Mouse (Mus musculus) thymus, postnatal 10 days (tissue): ENCODE data around the gene Pkmyt1.

Source experiments
- DNase-seq, 2 experiments: peaks; one replicate each; pipeline ENCODE4 v3.0.0; 2021; ENCODE audit warnings: low spot score in 2 of 2

The Pkmyt1 gene

DNA sequence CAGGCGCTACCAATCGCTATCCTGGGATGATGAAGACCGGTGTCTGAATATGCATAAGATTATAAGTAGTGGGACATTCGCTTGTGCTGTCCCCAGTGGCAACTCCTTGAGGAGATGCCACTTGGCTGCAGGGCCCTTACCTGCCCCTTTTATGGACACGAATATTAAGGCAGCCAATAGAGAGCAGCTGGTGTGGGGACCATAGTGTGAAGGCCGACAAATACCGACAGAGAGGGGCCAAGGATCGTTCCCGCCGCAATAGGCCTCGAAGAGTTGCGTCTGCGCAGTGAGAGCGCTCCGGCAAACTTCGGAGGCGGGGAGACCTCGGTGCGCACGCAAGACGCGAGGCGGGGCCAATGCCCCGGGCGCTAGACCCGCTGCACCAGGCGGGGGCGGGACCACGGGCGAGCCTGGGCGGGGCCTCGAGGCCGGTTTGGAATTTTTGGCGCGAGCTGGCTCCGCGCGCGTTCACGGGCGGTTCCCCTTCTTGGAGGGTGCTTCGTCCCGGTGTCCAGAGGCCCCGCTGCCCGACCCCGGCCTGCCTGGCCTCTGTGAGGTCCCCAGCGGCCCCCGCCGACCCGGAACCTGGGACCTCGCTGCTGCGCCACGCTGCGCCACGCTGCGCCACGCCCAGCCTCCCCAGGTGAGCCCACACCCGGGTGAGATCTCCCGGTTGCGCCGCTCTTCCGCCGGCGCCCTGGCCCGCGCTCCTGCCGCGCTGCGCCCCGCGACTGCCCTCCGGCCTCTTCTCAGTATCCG, at the start of gene Pkmyt1:
Gene Pkmyt1 (plus strand): TSS at position 338 of the 759 bp plus-strand sequence.
- peak; percentile 92 to 96 for DNase-seq

DNA sequence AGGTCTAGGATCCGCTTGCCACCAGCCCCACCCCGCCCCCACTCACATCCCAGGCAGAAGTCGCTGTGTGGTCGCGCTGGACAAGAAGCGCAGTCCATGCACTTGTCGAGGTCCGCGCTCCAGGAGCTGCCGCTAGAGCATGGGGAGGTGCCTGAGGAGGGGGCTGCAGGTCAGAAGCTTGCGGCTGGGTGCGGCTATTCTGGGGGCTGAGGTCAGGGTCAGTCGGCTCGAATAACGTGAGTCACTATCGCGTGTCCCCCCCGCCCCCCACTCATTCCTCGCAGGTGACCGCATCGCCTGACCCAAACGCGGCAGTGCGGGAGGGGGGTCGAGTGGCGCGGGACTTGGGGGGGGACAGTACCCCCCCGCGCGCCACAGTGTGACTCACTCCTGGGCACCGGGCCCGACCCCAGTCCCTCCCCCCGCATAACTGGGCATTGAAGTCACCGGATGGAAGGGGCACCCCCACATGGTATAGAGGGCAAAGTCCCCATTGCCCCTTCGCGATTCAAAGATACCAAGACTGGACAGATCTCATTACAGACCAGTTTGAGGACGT, 49.6 kb upstream of the Pkmyt1 start:
- no peak for DNase-seq

DNA sequence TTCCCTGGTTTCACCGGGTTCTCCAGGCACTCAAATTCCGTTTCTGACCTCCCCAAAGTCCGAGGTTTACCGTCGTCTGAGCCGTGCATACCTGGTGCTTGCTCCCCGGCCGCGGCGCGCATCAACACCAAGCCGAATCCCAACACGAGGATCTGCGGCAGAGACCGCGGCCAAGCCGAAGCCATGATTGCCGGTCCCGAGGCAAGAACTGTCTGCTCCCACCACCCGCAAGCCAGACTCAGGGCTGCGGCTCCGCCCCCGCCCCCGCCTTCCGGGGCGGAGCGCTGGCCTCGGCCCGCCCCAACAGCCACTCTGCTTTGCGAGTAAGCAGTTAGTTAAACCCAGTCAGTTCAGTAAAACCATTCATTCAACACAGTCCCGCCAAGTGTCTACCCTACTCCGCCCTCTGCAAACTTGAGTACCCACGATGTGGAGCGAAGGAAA, 48.9 kb upstream of the Pkmyt1 start, which contains the start of gene Tnfrsf12a:
Gene Tnfrsf12a (minus strand): TSS at position 233 of the 444 bp plus-strand sequence.
- peak; percentile 78 to 81 for DNase-seq

DNA sequence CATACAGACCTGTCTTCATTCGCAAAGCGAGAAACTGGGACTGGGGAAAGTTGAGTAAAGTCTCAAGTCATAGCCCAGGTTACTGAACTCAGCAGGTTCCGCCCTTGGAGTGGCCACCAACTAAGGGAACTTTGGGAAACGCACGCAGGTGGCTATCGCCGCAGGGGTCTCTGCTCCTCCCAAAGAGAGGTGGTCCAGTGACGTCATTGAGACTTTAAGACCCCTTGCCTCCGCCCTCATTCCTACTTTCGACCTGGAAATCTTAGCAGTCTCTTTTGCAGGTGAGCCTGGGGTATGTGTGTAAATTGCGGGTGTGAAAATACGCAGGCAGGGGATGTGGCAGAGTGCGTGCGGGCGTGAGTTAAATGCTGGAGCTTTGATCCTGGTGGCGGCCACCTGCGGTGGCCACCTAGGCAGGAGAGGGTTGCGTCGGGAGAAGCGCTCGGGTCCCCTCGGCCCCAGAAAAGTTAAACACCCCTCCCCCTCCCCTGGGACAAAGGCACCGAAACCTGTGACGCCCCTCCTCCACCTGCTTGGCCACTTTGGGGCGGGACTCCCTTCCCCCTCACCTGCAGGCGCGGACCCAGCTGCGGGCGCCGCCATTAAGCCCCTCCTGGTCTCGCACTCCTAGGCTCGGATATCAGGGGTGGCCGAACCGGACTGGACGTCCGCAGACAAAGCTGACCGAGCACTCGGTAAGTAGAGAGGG, 46.9 kb upstream of the Pkmyt1 start, which contains the start of gene Cldn6:
Gene Cldn6 (plus strand): TSS at position 123 of the 709 bp plus-strand sequence.
- DNase-seq, result no peak

DNA sequence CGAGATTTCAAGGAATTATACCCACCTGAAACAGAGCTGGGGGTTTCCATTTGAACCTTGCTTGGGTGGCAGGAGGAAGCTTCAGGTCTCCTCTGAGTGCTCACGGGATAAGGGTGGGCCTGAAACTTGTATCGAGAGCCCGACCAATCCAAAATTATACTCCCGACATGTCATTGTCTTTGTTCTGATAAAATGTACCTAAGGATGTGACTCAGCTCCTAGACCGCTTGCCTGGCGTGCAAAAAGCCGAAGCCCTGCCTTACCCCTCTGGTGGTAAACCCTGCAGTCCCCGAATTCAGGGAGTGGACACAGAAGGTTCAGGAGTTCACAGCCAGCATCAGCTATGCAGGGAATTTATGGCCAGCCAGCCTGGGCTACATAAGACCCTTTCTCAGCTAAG, 45.8 kb upstream of the Pkmyt1 start:
- no peak for DNase-seq

DNA sequence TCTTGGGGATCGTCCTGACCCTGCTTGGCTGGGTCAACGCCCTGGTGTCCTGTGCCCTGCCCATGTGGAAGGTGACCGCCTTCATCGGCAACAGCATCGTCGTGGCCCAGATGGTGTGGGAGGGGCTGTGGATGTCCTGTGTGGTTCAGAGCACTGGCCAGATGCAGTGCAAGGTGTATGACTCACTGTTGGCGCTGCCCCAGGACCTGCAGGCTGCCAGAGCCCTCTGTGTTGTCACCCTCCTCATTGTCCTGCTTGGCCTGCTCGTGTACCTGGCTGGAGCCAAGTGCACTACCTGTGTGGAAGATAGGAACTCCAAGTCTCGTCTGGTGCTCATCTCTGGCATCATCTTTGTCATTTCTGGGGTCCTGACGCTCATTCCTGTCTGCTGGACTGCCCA, 45.0 kb upstream of the Pkmyt1 start:
- DNase-seq, result no peak

DNA sequence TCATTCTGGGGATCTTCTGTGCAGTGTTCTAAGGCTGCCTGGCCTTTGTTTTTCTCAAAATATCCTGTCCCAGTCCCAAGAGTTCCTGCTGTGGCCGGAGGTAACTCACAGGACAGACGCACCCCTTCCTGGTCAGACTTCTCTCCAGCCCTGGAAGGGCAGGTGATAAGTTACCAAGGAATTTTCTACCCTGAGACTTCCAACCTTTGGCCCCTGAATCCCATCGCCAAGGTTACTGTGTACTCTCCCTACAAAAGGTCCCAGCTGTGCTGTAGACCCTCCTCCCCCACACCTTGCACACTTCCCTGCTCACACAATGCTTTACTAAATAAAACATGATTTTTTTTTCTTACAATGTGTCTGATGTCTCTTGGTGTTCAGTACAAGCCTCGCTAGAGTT, 44.0 kb upstream of the Pkmyt1 start:
- no peak for DNase-seq

DNA sequence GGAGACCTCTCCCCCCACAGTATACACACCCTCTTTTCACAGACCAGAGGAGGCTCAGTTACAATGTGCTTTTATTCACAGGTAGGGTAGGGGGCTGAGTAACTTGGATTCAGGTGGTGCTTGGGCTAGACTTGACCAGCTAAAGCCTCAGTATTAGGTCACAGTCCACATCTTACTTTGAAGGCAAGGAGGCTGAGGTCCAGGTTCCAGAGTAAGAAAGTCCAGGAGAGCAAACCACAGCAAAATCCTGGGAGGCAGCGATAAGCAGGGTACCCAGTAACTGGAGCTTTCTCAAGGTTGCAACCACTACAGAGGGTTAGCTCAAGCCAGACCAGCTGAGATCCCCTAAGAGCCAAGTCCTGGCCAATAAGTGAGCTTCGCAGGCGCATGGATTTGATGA, 43.6 kb upstream of the Pkmyt1 start:
- no peak for DNase-seq

DNA sequence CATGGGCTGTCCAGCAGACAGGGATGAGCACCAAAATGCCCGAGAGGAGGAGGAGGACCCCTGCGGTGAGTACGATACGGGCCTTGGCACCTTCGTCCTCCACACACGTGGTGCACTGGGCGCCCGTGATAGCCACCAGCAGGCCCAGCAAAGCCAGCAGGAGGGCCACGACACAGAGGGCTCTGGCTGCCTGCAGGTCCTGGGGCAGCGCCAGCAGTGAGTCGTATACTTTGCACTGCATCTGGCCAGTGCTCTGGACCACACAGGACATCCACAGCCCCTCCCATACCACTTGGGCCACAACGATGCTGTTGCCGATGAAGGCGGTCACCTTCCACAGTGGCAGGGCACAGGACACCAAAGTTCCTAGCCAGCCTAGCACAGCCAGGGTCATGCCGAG, 42.9 kb upstream of the Pkmyt1 start:
- DNase-seq, result no peak

DNA sequence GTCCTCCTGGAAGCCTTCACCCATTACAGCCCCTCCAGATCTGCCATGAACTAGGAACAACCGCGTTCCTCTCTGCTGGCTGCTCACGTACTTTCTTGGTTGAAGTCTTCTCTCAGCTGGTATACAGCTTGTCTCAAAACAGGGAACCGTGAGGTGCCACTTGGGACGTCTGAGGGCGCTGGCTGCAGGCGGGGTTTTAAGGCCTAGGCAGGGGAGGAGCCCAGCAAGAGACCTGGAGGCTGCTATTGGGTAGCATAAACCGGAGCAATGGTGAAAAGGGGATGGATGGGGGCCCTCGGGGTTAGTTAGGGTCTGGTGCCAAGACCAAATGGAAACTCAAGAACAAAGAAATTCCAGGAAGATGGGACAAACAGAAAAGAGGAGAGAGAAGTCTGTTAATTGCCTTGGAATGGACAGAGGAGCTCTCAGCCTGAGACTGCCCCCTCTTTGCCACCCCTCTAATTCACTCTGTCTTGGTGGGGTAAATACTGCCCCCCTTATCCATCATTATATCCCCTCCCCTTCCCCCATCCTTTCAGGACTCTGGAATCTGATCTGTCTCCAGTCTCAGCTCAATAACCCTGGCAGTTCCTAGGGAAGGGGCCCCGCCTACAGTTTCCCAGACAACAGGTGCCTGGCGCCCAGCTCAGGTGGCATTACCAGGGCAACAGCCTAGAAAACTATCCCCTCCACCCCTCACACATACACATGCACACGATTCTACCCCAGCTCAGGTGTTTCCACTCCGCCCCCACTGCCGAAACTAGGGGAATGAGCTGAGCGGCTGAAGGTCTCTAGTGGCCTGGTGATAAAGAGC, 42.1 kb upstream of the Pkmyt1 start, which contains the start of gene Cldn9:
Gene Cldn9 (minus strand): TSS at position 171 of the 817 bp plus-strand sequence.
- DNase-seq, result no peak

DNA sequence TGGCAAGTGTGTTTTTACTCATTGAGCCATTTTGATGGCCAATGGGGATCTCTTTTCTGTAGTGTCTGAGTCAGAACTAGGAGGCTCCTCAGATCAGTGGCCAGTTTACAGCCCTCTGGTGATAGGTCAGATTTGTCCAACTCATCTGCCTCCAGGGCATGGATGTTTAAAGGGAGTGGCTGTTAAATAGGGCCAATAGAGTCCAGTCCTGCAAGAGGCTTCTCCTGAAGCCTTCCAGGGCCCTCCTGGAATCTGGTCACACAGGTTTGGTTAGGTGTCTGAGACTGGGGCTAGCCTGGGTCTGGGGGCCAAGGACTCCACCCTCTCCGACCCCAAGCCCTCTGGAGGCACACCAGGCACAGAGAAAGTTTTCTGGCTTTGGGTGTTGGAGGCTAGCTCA, 31.6 kb upstream of the Pkmyt1 start:
- no peak for DNase-seq

DNA sequence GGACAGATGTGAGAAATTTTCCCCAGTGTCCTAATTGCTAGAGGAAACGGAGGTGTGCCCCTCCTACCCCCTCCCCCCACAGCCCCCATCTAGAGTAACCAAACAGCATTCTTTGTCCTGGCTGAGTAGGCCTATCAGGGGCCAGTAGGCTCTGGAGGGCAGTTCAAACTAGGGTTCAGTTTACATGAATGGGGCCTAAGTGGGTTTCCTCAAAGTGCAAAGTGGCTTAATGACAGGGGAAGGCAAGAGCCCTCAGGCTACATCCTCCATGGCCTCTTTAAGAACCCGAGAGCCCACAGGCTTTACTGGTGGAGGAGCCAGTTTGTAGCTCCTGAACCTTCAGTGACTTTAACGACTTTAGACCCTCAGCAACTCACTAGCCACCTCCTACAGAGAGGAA, 30.3 kb upstream of the Pkmyt1 start:
- DNase-seq, result no peak

DNA sequence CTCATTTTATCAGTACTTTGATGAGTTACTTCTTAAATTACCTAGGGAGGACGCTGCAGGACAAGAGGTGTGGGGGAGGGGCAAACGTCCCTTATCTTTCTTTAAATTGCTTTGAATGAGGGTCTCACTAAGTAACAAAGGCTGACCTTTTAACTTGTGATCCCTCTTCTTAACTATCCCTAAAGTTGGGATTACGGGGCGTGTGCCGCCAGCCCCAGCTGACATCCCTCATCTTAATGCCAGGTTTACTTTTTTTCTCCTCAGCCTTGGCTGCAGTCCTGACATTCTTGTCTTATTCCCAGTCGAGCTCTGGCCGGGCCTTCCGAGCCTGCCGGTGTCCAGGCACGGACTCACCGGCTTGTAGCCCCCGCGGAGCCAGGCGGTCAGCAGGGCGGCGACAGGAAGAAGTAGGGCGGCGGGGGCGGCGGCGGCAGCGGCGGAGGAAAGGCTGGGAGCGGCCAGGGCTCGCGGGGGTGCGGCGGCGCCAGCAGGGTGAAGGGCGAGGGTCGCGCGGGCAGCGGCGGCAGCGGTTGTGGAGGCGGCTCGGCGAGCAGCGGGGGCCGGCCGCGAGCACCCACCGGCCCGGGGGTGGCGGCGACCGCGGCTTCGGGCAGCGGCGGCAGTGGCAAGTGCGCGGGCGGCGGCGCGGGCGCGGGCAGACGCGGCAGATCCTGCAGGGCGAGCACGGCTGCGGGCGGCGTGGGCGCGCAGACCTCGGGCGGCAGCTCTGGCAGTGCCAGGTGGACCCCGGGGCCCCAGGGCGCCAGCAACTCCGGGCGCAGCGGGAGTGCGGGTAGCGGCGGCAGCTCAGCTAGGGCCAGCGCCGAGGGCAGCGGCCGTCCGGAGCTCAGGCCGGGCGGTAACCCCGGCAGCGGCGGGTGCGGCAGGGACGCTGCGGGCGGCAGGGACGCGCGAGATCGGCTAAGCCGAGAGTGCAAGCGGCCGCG, 26.7 kb upstream of the Pkmyt1 start:
- DNase-seq, result no peak

DNA sequence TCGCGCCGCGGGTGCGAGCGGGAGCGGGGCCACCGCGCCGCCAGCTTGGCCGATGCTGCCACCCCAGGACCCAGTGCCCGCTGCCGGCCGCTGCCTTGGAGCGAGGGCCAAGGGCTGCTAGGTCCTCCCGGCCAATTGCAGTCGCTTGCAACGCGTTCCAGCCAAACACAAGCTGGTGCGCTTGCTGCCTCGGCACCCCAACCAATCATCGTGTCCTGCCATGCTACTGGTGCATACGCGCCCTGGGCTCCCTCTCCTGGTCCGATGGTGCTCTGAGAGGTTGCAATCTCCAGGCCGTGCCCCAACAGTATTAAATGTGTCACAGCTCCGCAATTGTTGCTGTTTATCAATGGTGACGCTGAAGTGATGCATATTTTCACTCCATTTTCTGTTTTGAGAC, 26.1 kb upstream of the Pkmyt1 start:
- DNase-seq, result peak; percentile 64 to 78

DNA sequence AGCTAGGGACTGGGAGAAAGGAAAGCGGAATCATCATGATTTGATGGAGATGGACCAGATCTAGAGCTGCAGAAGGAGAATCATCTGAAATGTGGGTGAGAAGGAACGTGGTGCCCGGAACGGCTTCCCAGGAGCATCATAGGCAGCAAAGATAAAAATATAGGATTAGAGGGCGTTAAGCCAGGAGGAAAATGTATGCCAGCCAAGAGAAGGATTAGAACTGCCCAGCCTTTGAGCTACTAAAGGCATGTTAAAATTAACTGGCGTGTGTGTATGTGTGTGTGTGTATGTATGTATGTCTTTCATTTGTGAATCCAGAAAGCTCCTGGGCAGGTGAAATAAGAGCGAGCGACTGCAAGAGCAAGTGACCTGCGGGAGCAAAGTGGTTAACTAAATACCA, 22.8 kb upstream of the Pkmyt1 start:
- no peak for DNase-seq

DNA sequence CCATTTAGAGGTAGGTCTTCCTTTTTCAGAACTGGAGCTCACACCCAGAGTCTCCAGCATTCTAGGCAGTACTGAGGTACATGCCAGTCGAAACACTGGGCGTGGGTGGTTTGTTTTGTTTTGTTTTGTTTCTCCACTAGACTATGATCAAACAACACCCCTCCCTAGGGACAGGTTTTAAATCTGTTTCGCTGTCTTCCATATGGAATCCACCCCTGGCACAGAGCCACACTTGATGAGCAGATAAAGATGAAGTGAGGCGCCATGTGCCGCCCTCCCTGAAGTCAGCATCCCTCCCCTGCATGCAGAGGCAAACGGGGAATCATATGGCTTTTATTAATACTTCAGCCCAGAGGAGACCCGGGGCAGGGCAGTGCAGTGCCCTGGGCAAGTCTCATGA, 21.4 kb upstream of the Pkmyt1 start:
- no peak for DNase-seq

DNA sequence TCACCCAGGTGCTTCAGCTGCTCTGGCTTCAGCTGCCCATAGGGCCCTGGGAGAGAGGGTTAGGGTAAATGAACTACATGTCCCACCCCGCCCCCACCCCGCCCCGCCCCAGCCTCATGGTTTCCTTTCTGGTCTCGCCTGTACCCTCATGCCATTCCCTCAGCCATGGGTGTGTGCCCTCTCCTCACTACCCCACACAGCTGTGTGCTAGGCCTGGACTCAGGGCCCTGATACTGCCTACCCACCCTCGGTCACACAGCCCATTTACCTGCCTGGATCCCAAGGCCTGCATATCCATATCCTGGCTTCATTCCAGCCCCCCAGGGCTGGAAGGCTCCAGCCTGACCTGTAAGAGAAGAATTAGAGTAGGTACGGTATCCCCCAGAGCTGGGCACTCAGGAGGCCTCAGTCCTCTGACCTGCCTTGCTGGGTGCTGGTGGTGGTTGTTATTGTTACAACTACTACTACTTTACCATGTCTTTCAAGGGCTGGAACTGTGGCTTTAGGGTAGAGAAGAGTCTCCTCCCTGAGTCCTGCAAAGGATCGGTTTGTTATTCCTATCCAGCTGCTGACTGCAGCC, 20.5 kb upstream of the Pkmyt1 start:
- no peak for DNase-seq

DNA sequence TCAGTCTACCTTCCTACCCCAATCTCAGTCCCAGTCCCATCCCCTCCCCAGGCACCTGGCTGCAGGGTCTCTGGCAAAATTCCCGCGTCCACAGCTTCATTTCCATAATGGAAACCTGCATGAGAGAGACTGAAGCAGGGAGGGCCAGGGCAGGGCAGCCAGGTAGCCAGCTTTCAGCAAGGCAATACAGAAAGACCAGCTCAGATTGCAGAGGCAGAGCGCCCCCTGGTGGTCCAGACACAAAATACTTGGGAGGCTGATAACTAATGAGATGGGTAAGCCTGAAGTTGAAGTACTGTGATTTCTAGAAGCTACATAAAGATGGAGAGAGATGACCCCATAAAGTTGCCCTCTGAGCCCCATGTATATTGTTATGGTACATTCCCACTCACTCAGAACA, 19.9 kb upstream of the Pkmyt1 start:
- peak; percentile 20 to 73 for DNase-seq

DNA sequence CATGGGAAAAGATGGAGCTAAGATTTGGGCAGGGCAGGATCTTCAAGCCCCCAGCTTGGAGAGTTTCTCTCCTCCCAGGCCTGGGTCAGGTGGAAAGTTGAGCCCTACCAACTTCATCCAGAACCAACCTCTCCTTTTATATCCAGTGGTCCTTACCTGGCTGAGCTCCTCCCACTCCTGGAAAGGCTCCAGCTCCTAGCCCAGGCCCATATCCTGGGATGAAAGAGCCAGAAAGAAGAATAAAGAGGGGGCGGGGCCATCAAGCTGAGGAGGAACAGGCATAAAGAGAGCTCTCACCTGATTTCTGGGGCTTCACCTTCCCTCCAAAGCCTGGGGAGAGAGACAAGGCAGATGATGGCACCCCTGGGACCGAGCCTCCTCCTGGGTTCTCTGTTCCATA, 9.1 kb upstream of the Pkmyt1 start:
- no peak for DNase-seq

DNA sequence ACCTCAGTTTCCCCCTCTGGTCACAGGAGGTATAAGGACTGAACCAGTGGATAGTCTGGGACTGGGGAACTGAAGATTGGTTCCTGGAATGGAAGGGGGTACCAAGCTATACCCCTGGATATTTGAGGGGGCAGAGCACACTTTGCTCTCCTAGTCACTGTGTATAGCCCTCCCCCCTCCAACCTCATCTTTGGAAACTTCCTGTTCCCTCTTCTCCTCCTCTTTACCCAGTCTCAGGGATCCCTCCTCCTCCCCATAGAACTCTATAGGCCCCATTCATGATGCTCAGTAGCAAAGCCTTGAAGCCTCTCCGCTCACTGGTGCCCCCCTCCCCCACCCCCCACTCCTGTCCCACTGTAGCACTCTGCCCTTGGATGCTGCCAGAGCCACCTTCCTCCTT, 6.7 kb upstream of the Pkmyt1 start:
- DNase-seq, result no peak
